Mouse (Mus musculus): ENCODE data around the gene Gzmn. TPM values are rescaled to one million over a fixed set of nuclear protein-coding genes. Genes with fewer than 3 reads are reported as not detected.
"Not testable (repeated sequence)": the region's sequence is repeated elsewhere in the genome, so short reads cannot be mapped to it uniquely, and the experiment has no call there.

Gene Gzmn
- polyA plus RNA-seq, 1 experiment from 2014 or later: not detected

GRCm38 (mm10) chr14:56172744-56173143, 1.7 kb downstream of the Gzmn start:
- Histone ChIP-seq H3K4me3 (ENCODE audit: low read depth, low read length) (no peak overlapping the region), H3K4me1 (ENCODE audit: control insufficient read depth, insufficient read depth, low read length) (no peaks in the 10 kb centered on the region), H3K36me3 (ENCODE audit: control insufficient read depth, insufficient read depth, low read length) (no peaks in the 10 kb centered on the region), H3K27ac (ENCODE audit: low read length) (no peak overlapping the region), H3K27me3 (ENCODE audit: control insufficient read depth, insufficient read depth, low read depth, low read length) (no peaks in the 10 kb centered on the region), H3K9ac (ENCODE audit: low read depth, low read length) (no peak overlapping the region), H3K4me2 (ENCODE audit: low read length) (no peak overlapping the region), H3K9me3 (replicated peaks; ENCODE audit: control insufficient read depth, low read length, poor library complexity, severe bottlenecking) (no peaks in the 10 kb centered on the region)
- no peak for ATAC-seq
- WGBS: 94% methylated on average over 5 of the region's 5 CpGs

GRCm38 (mm10) chr14:56168009-56168408, 6.4 kb downstream of the Gzmn start:
- Histone ChIP-seq H3K4me2 (ENCODE audit: low read length) (no peak overlapping the region), H3K9me3 (replicated peaks; ENCODE audit: control insufficient read depth, low read length, poor library complexity, severe bottlenecking) (no peaks in the 10 kb centered on the region), H3K27me3 (ENCODE audit: control insufficient read depth, insufficient read depth, low read depth, low read length) (no peaks in the 10 kb centered on the region), H3K27ac (ENCODE audit: low read length) (no peak overlapping the region), H3K36me3 (ENCODE audit: control insufficient read depth, insufficient read depth, low read length) (no peaks in the 10 kb centered on the region), H3K9ac (ENCODE audit: low read depth, low read length) (no peak overlapping the region), H3K4me3 (ENCODE audit: low read depth, low read length) (no peak overlapping the region), H3K4me1 (ENCODE audit: control insufficient read depth, insufficient read depth, low read length) (no peaks in the 10 kb centered on the region)
- ATAC-seq: no peak
- 88% methylated on average over 6 of the region's 6 CpGs for WGBS

- Histone ChIP-seq H3K4me2 (ENCODE audit: low read length) (no peak overlapping the region), H3K4me1 (ENCODE audit: control insufficient read depth, insufficient read depth, low read length) (no peaks in the 10 kb centered on the region), H3K9ac (ENCODE audit: low read depth, low read length) (no peak overlapping the region), H3K27me3 (ENCODE audit: control insufficient read depth, insufficient read depth, low read depth, low read length) (no peaks in the 10 kb centered on the region), H3K4me3 (ENCODE audit: low read depth, low read length) (no peak overlapping the region), H3K36me3 (ENCODE audit: control insufficient read depth, insufficient read depth, low read length) (no peaks in the 10 kb centered on the region), H3K9me3 (replicated peaks; ENCODE audit: control insufficient read depth, low read length, poor library complexity, severe bottlenecking) (no peaks in the 10 kb centered on the region), H3K27ac (ENCODE audit: low read length) (no peak overlapping the region)
- 90% methylated on average over 2 of the region's 2 CpGs for WGBS
- no peak for ATAC-seq
Observed at GRCm38 (mm10) chr14:56162109-56162508, 12.3 kb downstream of the Gzmn start.

GRCm38 (mm10) chr14:56159479-56159878, 14.9 kb downstream of the Gzmn start, which contains the start of gene Gzmg:
Gene Gzmg, minus strand, starts transcription at chr14:56159579.
- H3K4me1 ChIP-seq (ENCODE audit: control insufficient read depth, insufficient read depth, low read length); H3K4me2 ChIP-seq (ENCODE audit: low read length); H3K36me3 ChIP-seq (ENCODE audit: control insufficient read depth, insufficient read depth, low read length); H3K9me3 ChIP-seq (replicated peaks; ENCODE audit: control insufficient read depth, low read length, poor library complexity, severe bottlenecking); H3K27ac ChIP-seq (ENCODE audit: low read length); H3K4me3 ChIP-seq (ENCODE audit: low read depth, low read length); ATAC-seq; H3K27me3 ChIP-seq (ENCODE audit: control insufficient read depth, insufficient read depth, low read depth, low read length); H3K9ac ChIP-seq (ENCODE audit: low read depth, low read length): not testable (repeated sequence)
- 91% methylated on average over 2 of the region's 2 CpGs for WGBS

DNA sequence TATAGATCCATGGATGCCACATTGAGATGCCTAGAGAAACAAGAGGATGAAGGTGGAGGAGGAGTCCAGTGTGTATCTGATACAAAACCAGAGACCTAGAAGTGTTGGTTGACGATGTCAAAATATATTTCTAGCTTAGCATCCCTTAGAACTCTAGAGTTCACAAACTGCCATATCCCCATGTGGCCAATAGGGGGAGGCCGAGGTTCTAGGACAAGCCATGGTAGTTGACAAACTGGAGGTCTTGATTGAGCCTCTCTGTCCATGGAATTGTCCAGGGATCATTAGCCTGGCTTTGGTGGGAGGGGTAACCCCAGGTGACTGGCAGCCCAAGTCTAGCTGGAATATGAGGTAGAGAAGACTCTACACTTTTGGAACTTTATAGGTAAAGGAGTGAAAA, 19.1 kb downstream of the Gzmn start:
- H3K27ac ChIP-seq (ENCODE audit: low read length): no peak overlapping the region
- H3K4me1 ChIP-seq (ENCODE audit: control insufficient read depth, insufficient read depth, low read length): no peaks in the 10 kb centered on the region
- H3K4me2 ChIP-seq (ENCODE audit: low read length): no peak overlapping the region
- H3K9ac ChIP-seq (ENCODE audit: low read depth, low read length): no peak overlapping the region
- H3K27me3 ChIP-seq (ENCODE audit: control insufficient read depth, insufficient read depth, low read depth, low read length): no peaks in the 10 kb centered on the region
- 78% methylated on average over 2 of the region's 2 CpGs for WGBS
- H3K36me3 ChIP-seq (ENCODE audit: control insufficient read depth, insufficient read depth, low read length): no peaks in the 10 kb centered on the region
- no peak overlapping the region for H3K4me3 ChIP-seq (ENCODE audit: low read depth, low read length)
- ATAC-seq: no peak
- H3K9me3 ChIP-seq (replicated peaks; ENCODE audit: control insufficient read depth, low read length, poor library complexity, severe bottlenecking): no peaks in the 10 kb centered on the region

DNA sequence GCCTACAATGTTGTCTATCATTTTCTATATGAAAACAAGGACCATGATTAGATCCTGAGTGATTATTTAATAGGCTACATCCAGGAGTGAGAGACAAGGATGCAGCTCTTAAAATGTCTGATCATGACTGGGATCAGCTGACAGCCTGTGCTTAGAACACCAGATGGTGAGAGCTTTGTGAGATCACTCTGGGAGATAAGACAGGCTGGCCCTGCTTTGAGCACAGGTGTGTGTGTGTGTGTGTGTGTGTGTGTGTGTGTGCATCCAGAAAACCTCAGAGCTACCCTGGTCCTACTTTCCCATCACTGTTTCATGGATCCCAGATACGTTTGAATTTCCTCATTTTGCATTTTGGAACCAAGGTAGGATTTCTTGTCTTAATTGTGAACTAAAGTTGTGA, 40.7 kb downstream of the Gzmn start:
- H3K4me1 ChIP-seq (ENCODE audit: control insufficient read depth, insufficient read depth, low read length); H3K9me3 ChIP-seq (replicated peaks; ENCODE audit: control insufficient read depth, low read length, poor library complexity, severe bottlenecking); H3K4me3 ChIP-seq (ENCODE audit: low read depth, low read length); H3K27me3 ChIP-seq (ENCODE audit: control insufficient read depth, insufficient read depth, low read depth, low read length); H3K9ac ChIP-seq (ENCODE audit: low read depth, low read length); H3K36me3 ChIP-seq (ENCODE audit: control insufficient read depth, insufficient read depth, low read length); H3K4me2 ChIP-seq (ENCODE audit: low read length); ATAC-seq; H3K27ac ChIP-seq (ENCODE audit: low read length): not testable (repeated sequence)
- 71% methylated on average over 1 of the region's 1 CpGs for WGBS

DNA sequence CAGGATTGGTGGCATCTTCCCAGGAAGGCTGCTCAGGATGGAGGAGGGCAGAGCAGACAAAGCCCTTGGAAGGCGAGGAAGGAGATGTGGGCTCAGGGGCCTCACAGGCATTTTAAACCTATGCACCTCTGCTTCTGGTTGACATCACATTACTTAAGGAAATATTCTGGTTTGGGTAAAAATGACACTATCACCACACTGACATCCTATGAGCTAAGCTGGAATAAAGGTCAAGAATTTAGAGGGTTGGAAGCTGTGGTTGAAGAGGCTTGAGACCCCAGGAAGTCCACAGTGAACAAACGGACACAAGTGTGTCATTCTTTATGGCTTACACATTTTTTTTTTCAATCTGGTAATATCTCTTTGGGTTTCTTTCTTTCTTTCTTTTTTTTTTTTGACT, 41.9 kb downstream of the Gzmn start, which contains the start of gene Gzmd:
Gene Gzmd, minus strand, starts transcription at position 101 of the 400 bp plus-strand sequence.
- H3K9me3 ChIP-seq (replicated peaks; ENCODE audit: control insufficient read depth, low read length, poor library complexity, severe bottlenecking); H3K4me3 ChIP-seq (ENCODE audit: low read depth, low read length); H3K4me2 ChIP-seq (ENCODE audit: low read length); H3K27me3 ChIP-seq (ENCODE audit: control insufficient read depth, insufficient read depth, low read depth, low read length); H3K4me1 ChIP-seq (ENCODE audit: control insufficient read depth, insufficient read depth, low read length); H3K36me3 ChIP-seq (ENCODE audit: control insufficient read depth, insufficient read depth, low read length); H3K9ac ChIP-seq (ENCODE audit: low read depth, low read length); ATAC-seq; H3K27ac ChIP-seq (ENCODE audit: low read length): not testable (repeated sequence)
- 85% methylated on average over 2 of the region's 2 CpGs for WGBS

- H3K9me3 ChIP-seq (replicated peaks; ENCODE audit: control insufficient read depth, low read length, poor library complexity, severe bottlenecking): no peaks in the 10 kb centered on the region
- no peak overlapping the region for H3K27ac ChIP-seq (ENCODE audit: low read length)
- H3K36me3 ChIP-seq (ENCODE audit: control insufficient read depth, insufficient read depth, low read length): no peaks in the 10 kb centered on the region
- 42% methylated on average over 3 of the region's 3 CpGs for WGBS
- H3K4me3 ChIP-seq (ENCODE audit: low read depth, low read length): no peak overlapping the region
- no peaks in the 10 kb centered on the region for H3K27me3 ChIP-seq (ENCODE audit: control insufficient read depth, insufficient read depth, low read depth, low read length)
- no peaks in the 10 kb centered on the region for H3K4me1 ChIP-seq (ENCODE audit: control insufficient read depth, insufficient read depth, low read length)
- H3K9ac ChIP-seq (ENCODE audit: low read depth, low read length): no peak overlapping the region
- no peak for ATAC-seq
- H3K4me2 ChIP-seq (ENCODE audit: low read length): no peak overlapping the region
Observed at GRCm38 (mm10) chr14:56128341-56128740, 46.1 kb downstream of the Gzmn start.

GRCm38 (mm10) chr14:56123516-56123915, 50.9 kb downstream of the Gzmn start:
- Histone ChIP-seq H3K27me3 (ENCODE audit: control insufficient read depth, insufficient read depth, low read depth, low read length) (no peaks in the 10 kb centered on the region), H3K9ac (ENCODE audit: low read depth, low read length) (no peak overlapping the region), H3K9me3 (replicated peaks; ENCODE audit: control insufficient read depth, low read length, poor library complexity, severe bottlenecking) (no peaks in the 10 kb centered on the region), H3K36me3 (ENCODE audit: control insufficient read depth, insufficient read depth, low read length) (no peaks in the 10 kb centered on the region), H3K4me3 (ENCODE audit: low read depth, low read length) (no peak overlapping the region), H3K4me1 (ENCODE audit: control insufficient read depth, insufficient read depth, low read length) (no peaks in the 10 kb centered on the region), H3K27ac (ENCODE audit: low read length) (no peak overlapping the region), H3K4me2 (ENCODE audit: low read length) (no peak overlapping the region)
- ATAC-seq: no peak
- WGBS: 80% methylated on average over 3 of the region's 3 CpGs

GRCm38 (mm10) chr14:56120525-56120924, 53.9 kb downstream of the Gzmn start, which contains the start of gene Gzme:
Gene Gzme, minus strand, starts transcription at chr14:56120625.
- Histone ChIP-seq H3K9ac (ENCODE audit: low read depth, low read length) (no peak within 1 kb of the TSS), H3K4me3 (ENCODE audit: low read depth, low read length) (no peak within 1 kb of the TSS), H3K27ac (ENCODE audit: low read length) (no peak within 1 kb of the TSS), H3K4me1 (ENCODE audit: control insufficient read depth, insufficient read depth, low read length) (no peaks in the 10 kb centered on the region), H3K36me3 (ENCODE audit: control insufficient read depth, insufficient read depth, low read length) (no peaks in the 10 kb centered on the region), H3K4me2 (ENCODE audit: low read length) (no peak within 1 kb of the TSS), H3K9me3 (replicated peaks; ENCODE audit: control insufficient read depth, low read length, poor library complexity, severe bottlenecking) (no peaks in the 10 kb centered on the region), H3K27me3 (ENCODE audit: control insufficient read depth, insufficient read depth, low read depth, low read length) (no peaks in the 10 kb centered on the region)
- no peak for ATAC-seq

All from midbrain, embryonic 16.5 days (tissue).